Mouse (Mus musculus): ENCODE results near the gene Mecom. TPM values are rescaled to one million over a fixed set of nuclear protein-coding genes. Genes with fewer than 3 reads are reported as not detected.

Gene Mecom
- polyA plus RNA-seq, 1 experiment from 2014 or later = 19.5 TPM

GRCm38 (mm10) chr3:30189325-30189724, 358.5 kb downstream of the Mecom start:
- DNase-seq (ENCODE audit: low spot score) = no peak
- ATAC-seq (replicated peaks; ENCODE audit: low FRiP score) = no peak
- no peak overlapping the region for H3K4me3 ChIP-seq (ENCODE audit: low read depth, low read length)
- no peaks in the 10 kb centered on the region for H3K27me3 ChIP-seq (ENCODE audit: control insufficient read depth, insufficient read depth, low read length)
- H3K9me3 ChIP-seq (ENCODE audit: control insufficient read depth, low read length) = no peaks in the 10 kb centered on the region
- no peak overlapping the region for H3K9ac ChIP-seq (ENCODE audit: low read length)
- WGBS = 83% methylated on average over 2 of the region's 2 CpGs
- H3K27ac ChIP-seq (ENCODE audit: low read depth, low read length) = no peak overlapping the region
- no peaks in the 10 kb centered on the region for H3K36me3 ChIP-seq (ENCODE audit: control insufficient read depth, insufficient read depth, low read length)
- 0 out of 2 replicates have a peak, but pooled peaks cover 2% of the 10 kb centered on the region for H3K4me1 ChIP-seq (replicated peaks; ENCODE audit: control insufficient read depth, insufficient read depth, low read length)
- no peak overlapping the region for H3K4me2 ChIP-seq (ENCODE audit: low read depth, low read length, severe bottlenecking)

GRCm38 (mm10) chr3:30187812-30188469, 359.9 kb downstream of the Mecom start:
- H3K4me2 ChIP-seq (ENCODE audit: low read depth, low read length, severe bottlenecking) = no peak overlapping the region
- no peaks in the 10 kb centered on the region for H3K36me3 ChIP-seq (ENCODE audit: control insufficient read depth, insufficient read depth, low read length)
- DNase-seq (ENCODE audit: low spot score) = no peak
- H3K27me3 ChIP-seq (ENCODE audit: control insufficient read depth, insufficient read depth, low read length) = no peaks in the 10 kb centered on the region
- 0 out of 2 replicates have a peak, but pooled peaks cover 2% of the 10 kb centered on the region for H3K4me1 ChIP-seq (replicated peaks; ENCODE audit: control insufficient read depth, insufficient read depth, low read length)
- H3K9me3 ChIP-seq (ENCODE audit: control insufficient read depth, low read length) = no peaks in the 10 kb centered on the region
- H3K27ac ChIP-seq (ENCODE audit: low read depth, low read length) = no peak overlapping the region
- no peak for ATAC-seq (replicated peaks; ENCODE audit: low FRiP score)
- no peak overlapping the region for H3K4me3 ChIP-seq (ENCODE audit: low read depth, low read length)
- no peak overlapping the region for H3K9ac ChIP-seq (ENCODE audit: low read length)
- WGBS = 69% methylated on average over 5 of the region's 5 CpGs

- Histone ChIP-seq H3K4me2 (ENCODE audit: low read depth, low read length, severe bottlenecking) (no peak overlapping the region), H3K27me3 (ENCODE audit: control insufficient read depth, insufficient read depth, low read length) (no peaks in the 10 kb centered on the region), H3K4me3 (ENCODE audit: low read depth, low read length) (no peak overlapping the region), H3K36me3 (ENCODE audit: control insufficient read depth, insufficient read depth, low read length) (no peaks in the 10 kb centered on the region), H3K9ac (ENCODE audit: low read length) (no peak overlapping the region), H3K4me1 (replicated peaks; ENCODE audit: control insufficient read depth, insufficient read depth, low read length) (no peaks in the 10 kb centered on the region), H3K9me3 (ENCODE audit: control insufficient read depth, low read length) (no peaks in the 10 kb centered on the region), H3K27ac (ENCODE audit: low read depth, low read length) (no peak overlapping the region)
- WGBS = 87% methylated on average over 8 of the region's 8 CpGs
- ATAC-seq (replicated peaks; ENCODE audit: low FRiP score) (no peak), DNase-seq (ENCODE audit: low spot score) (no peak)
These were observed 365.9 kb downstream of the Mecom start for GRCm38 (mm10) chr3:30181807-30182481.

- ATAC-seq (replicated peaks; ENCODE audit: low FRiP score) (no peak), DNase-seq (ENCODE audit: low spot score) (no peak)
- H3K27ac ChIP-seq (ENCODE audit: low read depth, low read length) = no peak overlapping the region
- peaks cover 2% of the 10 kb centered on the region; the same call in 1 of the 2 replicates for H3K9me3 ChIP-seq (ENCODE audit: control insufficient read depth, low read length)
- H3K27me3 ChIP-seq (ENCODE audit: control insufficient read depth, insufficient read depth, low read length) = no peaks in the 10 kb centered on the region
- H3K4me3 ChIP-seq (ENCODE audit: low read depth, low read length) = no peak overlapping the region
- H3K36me3 ChIP-seq (ENCODE audit: control insufficient read depth, insufficient read depth, low read length) = no peaks in the 10 kb centered on the region
- no peak overlapping the region for H3K4me2 ChIP-seq (ENCODE audit: low read depth, low read length, severe bottlenecking)
- H3K9ac ChIP-seq (ENCODE audit: low read length) = no peak overlapping the region
- WGBS = 90% methylated on average over 5 of the region's 5 CpGs
- H3K4me1 ChIP-seq (replicated peaks; ENCODE audit: control insufficient read depth, insufficient read depth, low read length) = no peaks in the 10 kb centered on the region
These were observed 371.2 kb downstream of the Mecom start for GRCm38 (mm10) chr3:30176615-30177014.

GRCm38 (mm10) chr3:30173812-30174211, 374.0 kb downstream of the Mecom start:
- Histone ChIP-seq H3K4me3 (ENCODE audit: low read depth, low read length) (no peak overlapping the region), H3K4me1 (replicated peaks; ENCODE audit: control insufficient read depth, insufficient read depth, low read length) (no peaks in the 10 kb centered on the region), H3K27me3 (ENCODE audit: control insufficient read depth, insufficient read depth, low read length) (no peaks in the 10 kb centered on the region), H3K27ac (ENCODE audit: low read depth, low read length) (no peak overlapping the region), H3K4me2 (ENCODE audit: low read depth, low read length, severe bottlenecking) (no peak overlapping the region), H3K9ac (ENCODE audit: low read length) (no peak overlapping the region), H3K36me3 (ENCODE audit: control insufficient read depth, insufficient read depth, low read length) (no peaks in the 10 kb centered on the region), H3K9me3 (ENCODE audit: control insufficient read depth, low read length) (peaks cover 2% of the 10 kb centered on the region; the same call in 1 of the 2 replicates)
- no peak for DNase-seq (ENCODE audit: low spot score)
- ATAC-seq (replicated peaks; ENCODE audit: low FRiP score) = no peak
- 78% methylated on average over 3 of the region's 3 CpGs for WGBS

GRCm38 (mm10) chr3:30168396-30169186, 379.2 kb downstream of the Mecom start:
- Histone ChIP-seq H3K27ac (ENCODE audit: low read depth, low read length) (no peak overlapping the region), H3K27me3 (ENCODE audit: control insufficient read depth, insufficient read depth, low read length) (no peaks in the 10 kb centered on the region), H3K4me1 (replicated peaks; ENCODE audit: control insufficient read depth, insufficient read depth, low read length) (no peaks in the 10 kb centered on the region), H3K36me3 (ENCODE audit: control insufficient read depth, insufficient read depth, low read length) (no peaks in the 10 kb centered on the region), H3K4me2 (ENCODE audit: low read depth, low read length, severe bottlenecking) (no peak overlapping the region), H3K4me3 (ENCODE audit: low read depth, low read length) (no peak overlapping the region), H3K9me3 (ENCODE audit: control insufficient read depth, low read length) (no peaks in the 10 kb centered on the region), H3K9ac (ENCODE audit: low read length) (no peak overlapping the region)
- ATAC-seq (replicated peaks; ENCODE audit: low FRiP score) (no peak), DNase-seq (ENCODE audit: low spot score) (no peak)
- 85% methylated on average over 3 of the region's 3 CpGs for WGBS

- Histone ChIP-seq H3K27me3 (ENCODE audit: control insufficient read depth, insufficient read depth, low read length) (no peaks in the 10 kb centered on the region), H3K4me2 (ENCODE audit: low read depth, low read length, severe bottlenecking) (no peak overlapping the region), H3K27ac (ENCODE audit: low read depth, low read length) (no peak overlapping the region), H3K9ac (ENCODE audit: low read length) (no peak overlapping the region), H3K9me3 (ENCODE audit: control insufficient read depth, low read length) (no peaks in the 10 kb centered on the region), H3K4me3 (ENCODE audit: low read depth, low read length) (no peak overlapping the region), H3K36me3 (ENCODE audit: control insufficient read depth, insufficient read depth, low read length) (no peaks in the 10 kb centered on the region), H3K4me1 (replicated peaks; ENCODE audit: control insufficient read depth, insufficient read depth, low read length) (no peaks in the 10 kb centered on the region)
- 90% methylated on average over 3 of the region's 3 CpGs for WGBS
- ATAC-seq (replicated peaks; ENCODE audit: low FRiP score) (no peak), DNase-seq (ENCODE audit: low spot score) (no peak)
These were observed 380.8 kb downstream of the Mecom start for GRCm38 (mm10) chr3:30167027-30167426.

- H3K27me3 ChIP-seq (ENCODE audit: control insufficient read depth, insufficient read depth, low read length) = no peaks in the 10 kb centered on the region
- H3K4me2 ChIP-seq (ENCODE audit: low read depth, low read length, severe bottlenecking) = no peak overlapping the region
- H3K4me3 ChIP-seq (ENCODE audit: low read depth, low read length) = no peak overlapping the region
- no peak overlapping the region for H3K27ac ChIP-seq (ENCODE audit: low read depth, low read length)
- H3K9ac ChIP-seq (ENCODE audit: low read length) = no peak overlapping the region
- 80% methylated on average over 4 of the region's 4 CpGs for WGBS
- no peak for DNase-seq (ENCODE audit: low spot score)
- ATAC-seq (replicated peaks; ENCODE audit: low FRiP score) = no peak
- no peaks in the 10 kb centered on the region for H3K36me3 ChIP-seq (ENCODE audit: control insufficient read depth, insufficient read depth, low read length)
- H3K9me3 ChIP-seq (ENCODE audit: control insufficient read depth, low read length) = no peaks in the 10 kb centered on the region
- H3K4me1 ChIP-seq (replicated peaks; ENCODE audit: control insufficient read depth, insufficient read depth, low read length) = no peaks in the 10 kb centered on the region
These were observed 383.0 kb downstream of the Mecom start for GRCm38 (mm10) chr3:30164834-30165233.
